Mouse (Mus musculus) G1E (cell line): ENCODE measurements around the gene Hfe. TPM values are rescaled to one million over a fixed set of nuclear protein-coding genes. Genes with fewer than 3 reads are reported as not detected.
A peak's percentile ranks its signal among the peaks of the same experiment; 100 is the strongest.

Source experiments
- ATAC-seq: 2 replicates; pipeline ENCODE4 v1.8.0; 2016; ENCODE audit warnings: mild to moderate bottlenecking; ENCODE audit not compliant: insufficient number of reproducible peaks, poor library complexity, low FRiP score, severe bottlenecking; ENCODE audit errors: extremely low read depth
- DNase-seq: peaks from one replicate; pipeline ENCODE4 v3.0.0; 2012; ENCODE audit warnings: low spot score
- H3K27me3 ChIP-seq: 2 replicates; pipeline ENCODE4 v1.6.1; 2012; ENCODE audit warnings: mild to moderate bottlenecking, low read length, inconsistent platforms; ENCODE audit not compliant: insufficient read depth
- H3K36me3 ChIP-seq: replicated peaks from 2 replicates; pipeline ENCODE3; 2012; ENCODE audit warnings: mild to moderate bottlenecking, inconsistent platforms
- H3K4me1 ChIP-seq: 2 replicates; pipeline ENCODE4 v1.6.1; 2012; ENCODE audit warnings: low read depth, low read length, inconsistent platforms, mixed read lengths; ENCODE audit not compliant: insufficient read depth
- H3K4me3 ChIP-seq: 2 replicates; pipeline ENCODE4 v1.5.1; 2012; ENCODE audit warnings: low read depth, mild to moderate bottlenecking, inconsistent platforms, low read length, moderate library complexity, mixed read lengths
- H3K9me3 ChIP-seq: replicated peaks from 2 replicates; pipeline ENCODE4 v1.6.1; 2012; ENCODE audit warnings: inconsistent platforms
- CTCF ChIP-seq: IDR thresholded peaks from 2 replicates; pipeline ENCODE4 v1.5.1; 2012; ENCODE audit warnings: low read depth, low read length, inconsistent platforms, mixed read lengths
- GATA1 ChIP-seq: IDR thresholded peaks from 2 replicates; pipeline ENCODE4 v1.6.1; 2012; ENCODE audit warnings: borderline replicate concordance, low read length, inconsistent platforms, mixed read lengths
- GATA2 ChIP-seq: IDR thresholded peaks from 2 replicates; pipeline ENCODE4 v1.6.1; 2012; ENCODE audit warnings: low read depth, low read length, inconsistent platforms, borderline replicate concordance
- POLR2AphosphoS5 ChIP-seq: IDR thresholded peaks from 2 replicates; pipeline ENCODE4 v1.6.1; 2012; ENCODE audit warnings: low read depth, low read length, inconsistent platforms; ENCODE audit not compliant: insufficient replicate concordance
- TAL1 ChIP-seq: conservative IDR thresholded peaks from 2 replicates; pipeline ENCODE4 v1.6.1; 2012; ENCODE audit warnings: low read depth, low read length, inconsistent platforms, mixed read lengths
- polyA plus RNA-seq: library from polyadenylated mRNA; stranded (reverse); fragments of >175 nt; gene quantifications from 2 replicates; pipeline ENCODE4 v1.2.3, GENCODE M21; 2012
- total RNA-seq, 2 experiments: library from RNA; stranded (forward) in 1 of 2; stranded (reverse) in 1 of 2; fragments of 200-1000 nt in 1 of 2; fragments of >200 nt in 1 of 2; fragmentation: Nextera tagmentation in 1 of 2; gene quantifications; 2 replicates each; pipeline ENCODE4 v1.2.3; 2014 to 2017

Hfe gene
- total RNA-seq (2014; fragmentation: Nextera tagmentation) = not detected in 2 replicates
- 0.16 TPM in 1 of 2 replicates, not detected in the other for total RNA-seq (2017)
- not detected in 2 replicates for polyA plus RNA-seq

GRCm38 (mm10) chr13:23710374-23711089, at the start of gene Hfe:
Gene Hfe, minus strand, starts transcription at chr13:23710854.
- Histone ChIP-seq H3K9me3 (no peaks in the 10 kb centered on the region), H3K4me3 (peak within 1 kb of the TSS; percentile 69), H3K27me3 (peaks cover 47% of the 10 kb centered on the region), H3K4me1 (peaks cover 19% of the 10 kb centered on the region), H3K36me3 (no peaks in the 10 kb centered on the region)
- TF ChIP-seq GATA1 = no peak
- TF ChIP-seq TAL1 = no peak
- no peak for TF ChIP-seq CTCF
- no peak for TF ChIP-seq POLR2AphosphoS5
- no peak for TF ChIP-seq GATA2
- ATAC-seq (0 out of 2 replicates have a peak, but pooled peaks have one; percentile 8), DNase-seq (no peak)

GRCm38 (mm10) chr13:23759916-23760239, 49.2 kb upstream of the Hfe start:
- no peak for TF ChIP-seq GATA1
- no peak for TF ChIP-seq TAL1
- no peak for TF ChIP-seq CTCF
- TF ChIP-seq GATA2 = no peak
- no peak for TF ChIP-seq POLR2AphosphoS5
- Histone ChIP-seq H3K36me3 (no peaks in the 10 kb centered on the region), H3K9me3 (no peaks in the 10 kb centered on the region), H3K27me3 (no peaks in the 10 kb centered on the region), H3K4me3 (peak overlapping the region; percentile 68; the same call in 1 of the 2 replicates), H3K4me1 (peaks cover 51% of the 10 kb centered on the region)
- DNase-seq (no peak), ATAC-seq (0 out of 2 replicates have a peak, but pooled peaks have one; percentile 6)

GRCm38 (mm10) chr13:23759251-23759771, 48.7 kb upstream of the Hfe start:
- Histone ChIP-seq H3K27me3 (no peaks in the 10 kb centered on the region), H3K4me1 (peaks cover 46% of the 10 kb centered on the region), H3K9me3 (no peaks in the 10 kb centered on the region), H3K4me3 (no peak overlapping the region), H3K36me3 (no peaks in the 10 kb centered on the region)
- ATAC-seq = no peak
- TF ChIP-seq GATA2 (no peak), GATA1 (no peak)
- no peak for DNase-seq

GRCm38 (mm10) chr13:23757921-23758320, 47.3 kb upstream of the Hfe start:
- no peak for ATAC-seq
- H3K4me3 ChIP-seq = no peak overlapping the region; the same call in 1 of the 2 replicates

GRCm38 (mm10) chr13:23757211-23757773, 46.6 kb upstream of the Hfe start:
- Histone ChIP-seq H3K4me1 (peaks cover 33% of the 10 kb centered on the region), H3K36me3 (no peaks in the 10 kb centered on the region), H3K9me3 (no peaks in the 10 kb centered on the region), H3K4me3 (peak overlapping the region; percentile 63; the same call in 1 of the 2 replicates), H3K27me3 (no peaks in the 10 kb centered on the region)
- DNase-seq = no peak
- TF ChIP-seq GATA1 (no peak), POLR2AphosphoS5 (peak; percentile 92), TAL1 (no peak), GATA2 (no peak), CTCF (no peak)
- ATAC-seq = no peak

More at GRCm38 (mm10) chr13:23757921-23758320, 47.3 kb upstream of the Hfe start:
- no peaks in the 10 kb centered on the region for H3K9me3 ChIP-seq
- H3K27me3 ChIP-seq = no peaks in the 10 kb centered on the region
- peaks cover 35% of the 10 kb centered on the region for H3K4me1 ChIP-seq
- DNase-seq = no peak
- TF ChIP-seq TAL1 = no peak
- TF ChIP-seq CTCF = no peak
- no peak for TF ChIP-seq GATA1
- peak; percentile 87; the same call in 1 of the 2 replicates for TF ChIP-seq POLR2AphosphoS5
- H3K36me3 ChIP-seq = no peaks in the 10 kb centered on the region

- H3K36me3 ChIP-seq = no peaks in the 10 kb centered on the region
- 0 out of 2 replicates have a peak, but pooled peaks have one; percentile 96 for TF ChIP-seq POLR2AphosphoS5
- no peak for TF ChIP-seq GATA1
- H3K9me3 ChIP-seq = no peaks in the 10 kb centered on the region
- peak; percentile 48 for DNase-seq
- peak within 1 kb of the TSS; percentile 63; the same call in 1 of the 2 replicates for H3K4me3 ChIP-seq
- H3K27me3 ChIP-seq = no peaks in the 10 kb centered on the region
- H3K4me1 ChIP-seq = peaks cover 33% of the 10 kb centered on the region
- no peak for ATAC-seq
Observed at GRCm38 (mm10) chr13:23756790-23757189, 46.1 kb upstream of the Hfe start, which contains the start of gene Hist1h4b. Gene Hist1h4b, plus strand, starts transcription at chr13:23757013.
